Mouse (Mus musculus) ZHBTc4 (cell line): Measurements from ENCODE around the gene Prr7.
A peak's percentile ranks its signal among the peaks of the same experiment; 100 is the strongest.
"Not testable (repeated sequence)": the region's sequence is repeated elsewhere in the genome, so short reads cannot be mapped to it uniquely, and the experiment has no call there.

ENCODE experiments used
- DNase-seq: peaks from one replicate; pipeline ENCODE4 v3.0.0-alpha.2; 2011; ENCODE audit warnings: low read depth, low spot score

The Prr7 gene

DNA sequence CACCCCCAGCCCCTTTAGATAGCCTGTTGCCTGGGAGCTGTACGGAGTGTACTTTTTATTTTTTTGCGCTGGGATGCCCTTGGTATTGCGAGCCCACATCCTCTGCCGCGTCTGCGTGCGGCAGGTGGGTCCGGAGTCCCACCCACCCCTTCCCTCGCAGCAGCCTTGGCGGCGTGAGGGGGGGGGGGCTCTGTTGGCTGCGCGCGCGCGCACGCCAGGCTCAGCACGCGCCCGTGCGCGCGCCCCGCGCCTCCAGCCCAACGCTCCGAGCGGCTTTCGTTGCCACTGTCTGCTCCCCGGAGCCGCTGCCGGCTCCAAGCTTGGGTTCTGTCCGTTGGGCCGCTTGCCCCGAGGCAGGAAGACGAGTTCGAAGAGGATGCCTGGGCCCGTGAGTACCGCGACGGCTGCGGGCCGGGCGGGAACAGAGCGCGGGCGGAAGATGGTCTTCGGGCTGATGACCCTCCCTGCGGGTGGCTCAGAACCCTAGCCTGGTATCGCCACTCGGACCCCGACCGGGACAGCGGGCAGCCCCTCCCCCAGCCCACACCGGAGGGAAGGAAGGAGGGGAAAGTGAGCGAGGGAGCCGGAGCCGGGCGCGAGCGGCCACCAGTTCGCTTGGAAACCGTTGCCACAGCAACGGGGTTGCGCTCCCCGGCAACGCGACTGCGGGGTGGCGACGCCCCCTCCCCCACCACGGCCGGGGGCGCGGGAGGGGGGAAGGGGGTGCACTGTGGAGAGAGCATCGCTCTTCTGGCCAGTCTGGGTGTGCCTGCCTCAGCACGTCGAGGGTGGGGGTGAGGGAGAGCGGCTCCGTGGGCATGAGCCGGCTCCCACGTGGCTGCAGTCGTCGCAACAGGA is at the start of gene Prr7:
TSS of gene Prr7 (plus strand) at position 241 of the 858 bp plus-strand sequence.
- DNase-seq, result peak; percentile 71

DNA sequence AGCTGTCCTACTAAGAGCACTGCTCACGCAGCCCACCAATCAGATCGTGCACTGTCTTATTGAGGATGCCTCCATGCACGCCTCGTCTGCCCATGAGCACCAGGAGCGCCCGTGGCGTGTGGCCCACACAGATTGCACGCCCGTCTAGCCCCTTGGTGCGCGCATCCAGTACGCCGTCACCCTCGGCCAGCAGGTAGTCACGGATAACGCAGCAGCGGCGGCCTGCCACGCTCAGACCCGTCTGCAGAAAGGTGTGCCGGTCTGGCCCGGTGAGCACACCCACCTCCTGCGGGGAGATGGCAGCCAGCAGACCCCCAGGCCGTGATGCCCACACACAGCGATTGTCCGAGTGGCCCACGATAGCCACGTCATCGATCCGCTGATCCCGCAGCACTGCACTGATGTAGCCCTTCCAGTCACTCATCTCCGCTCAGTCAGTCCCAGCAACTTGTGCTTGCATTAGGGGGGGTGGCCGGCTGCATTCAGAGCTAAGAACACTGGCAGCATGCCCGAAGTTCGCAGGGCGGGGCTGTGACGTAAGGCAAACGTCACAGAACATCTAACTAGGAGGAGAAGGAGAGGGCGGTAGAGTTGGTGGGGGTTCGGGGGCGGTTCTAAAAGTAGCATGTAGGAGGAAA is 49.2 kb upstream of the Prr7 start, which contains the start of gene Pfn3:
TSS of gene Pfn3 (minus strand) at position 490 of the 638 bp plus-strand sequence.
- DNase-seq, result peak; percentile 63

DNA sequence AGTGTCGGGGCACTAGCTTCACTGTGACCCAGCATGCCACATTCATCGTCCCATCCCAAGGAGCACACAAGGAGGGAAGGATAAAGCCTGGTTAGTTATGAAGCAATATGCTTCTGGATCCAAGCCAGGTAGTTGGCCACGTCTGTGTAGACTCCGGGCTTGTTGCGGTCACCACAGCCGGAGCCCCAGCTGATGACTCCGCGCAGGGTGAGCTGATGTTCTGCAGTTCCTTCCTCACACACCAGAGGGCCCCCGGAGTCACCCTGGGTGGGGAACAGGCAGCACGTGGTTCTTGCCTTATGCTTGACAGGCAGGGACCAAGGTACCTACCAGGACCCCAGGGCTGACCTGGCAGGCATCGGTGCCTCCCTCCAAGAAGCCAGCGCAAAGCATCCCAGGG is 46.1 kb upstream of the Prr7 start:
- DNase-seq, result peak; percentile 85

DNA sequence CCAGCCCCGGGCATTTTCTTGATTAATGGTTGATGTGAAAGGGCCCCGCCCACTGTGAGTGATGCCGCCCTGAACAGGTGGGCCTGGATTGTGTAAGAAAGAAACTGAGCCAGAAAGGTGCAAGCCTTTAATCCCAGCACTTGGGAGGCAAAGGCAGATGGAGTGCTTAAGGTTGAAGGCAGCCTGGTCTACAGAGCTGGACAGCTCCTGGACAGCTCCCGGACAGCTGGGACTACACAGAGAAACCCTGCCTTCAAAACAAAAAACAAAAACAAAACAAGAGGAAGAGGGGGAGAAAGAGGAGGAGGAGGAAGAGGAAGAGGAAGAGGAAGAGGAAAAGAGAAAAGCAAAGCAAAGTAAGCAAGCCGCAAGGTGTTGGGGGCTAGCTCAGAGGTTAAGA is 44.9 kb upstream of the Prr7 start:
- no peak for DNase-seq

DNA sequence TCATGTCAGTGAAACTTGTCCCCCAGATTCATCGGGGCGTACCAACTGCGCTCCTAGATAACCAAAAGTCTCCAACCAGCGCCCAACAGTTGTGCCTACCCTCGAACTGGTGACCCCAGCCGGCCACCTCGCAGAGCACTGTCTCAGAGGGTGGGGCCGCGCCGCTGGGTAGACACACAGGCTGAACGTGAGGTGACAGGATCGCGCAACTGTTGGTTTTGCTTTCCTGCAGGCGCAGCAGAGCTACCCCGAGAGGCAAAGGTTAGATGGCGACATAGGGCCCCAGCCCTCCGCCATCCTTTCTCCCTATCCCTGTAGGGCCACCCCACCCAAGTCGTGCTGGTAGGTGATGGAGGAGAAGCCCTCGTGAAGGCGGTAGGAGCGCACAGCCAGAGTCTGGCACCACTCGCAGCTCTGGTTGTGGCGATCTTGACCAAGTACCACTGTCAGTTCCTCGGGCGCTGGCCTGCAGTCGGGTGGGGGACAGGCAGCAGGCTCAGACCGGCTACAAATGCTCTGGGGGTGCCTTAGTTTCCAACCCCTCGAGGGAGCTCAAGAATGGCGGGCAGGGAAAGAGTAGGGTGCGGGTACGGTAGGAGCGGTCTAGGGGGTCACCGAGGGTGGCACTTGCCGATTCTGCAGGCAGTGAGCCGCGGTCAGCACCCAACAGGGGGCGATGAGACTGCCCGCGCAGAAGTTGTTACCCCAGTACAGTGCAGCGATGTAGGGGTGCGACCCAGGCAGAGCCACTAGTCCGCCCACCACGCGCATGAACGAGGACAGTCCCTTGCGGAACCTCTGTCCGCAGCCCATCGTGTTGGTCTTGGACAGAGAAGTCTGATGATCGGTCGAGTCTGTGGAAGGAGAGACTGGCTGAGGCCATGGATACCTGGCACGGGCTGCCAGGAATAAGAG is 43.8 kb upstream of the Prr7 start:
- peak; percentile 29 for DNase-seq

DNA sequence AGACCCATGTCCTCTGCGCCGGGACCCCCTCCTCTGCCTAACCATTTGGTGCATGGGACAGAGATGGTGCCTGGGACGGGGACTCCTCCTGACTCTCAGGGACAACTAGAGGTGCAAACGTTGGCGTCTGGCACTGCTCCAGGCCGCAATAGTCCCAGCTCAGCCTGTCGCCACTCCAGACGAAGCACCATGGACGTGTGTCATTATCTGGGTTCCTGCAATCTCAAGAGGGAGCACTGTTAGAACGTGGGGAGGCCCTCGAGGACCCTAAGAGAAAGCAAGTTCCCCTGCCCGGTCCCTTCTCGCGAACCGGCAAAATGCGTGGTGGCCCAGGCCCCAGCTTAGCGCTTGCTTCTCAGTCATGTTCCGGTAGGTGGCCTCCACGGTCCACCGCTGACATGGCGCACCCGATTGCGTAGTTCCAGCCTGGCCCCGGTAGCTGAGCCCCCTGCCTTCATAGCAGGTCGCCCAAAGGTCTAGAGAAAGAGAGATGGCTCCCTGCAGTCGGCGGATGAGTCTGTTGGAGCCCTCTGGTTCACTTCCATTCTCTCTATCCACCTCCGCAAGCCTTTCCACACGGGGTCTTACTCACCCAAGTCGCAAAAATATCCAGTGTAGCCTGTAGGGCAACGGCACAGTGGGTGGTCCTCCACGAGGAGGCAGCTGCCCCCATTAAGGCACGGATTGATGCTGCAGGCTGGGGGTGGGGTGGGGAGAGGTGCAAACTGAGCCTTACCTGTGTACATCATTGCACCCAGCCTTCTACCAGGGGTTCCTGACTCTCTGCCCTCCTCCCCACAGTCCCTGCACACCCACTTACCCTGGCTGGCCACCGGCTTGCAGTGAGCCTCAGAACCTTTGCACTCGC is 42.9 kb upstream of the Prr7 start:
- DNase-seq, result peak; percentile 27

DNA sequence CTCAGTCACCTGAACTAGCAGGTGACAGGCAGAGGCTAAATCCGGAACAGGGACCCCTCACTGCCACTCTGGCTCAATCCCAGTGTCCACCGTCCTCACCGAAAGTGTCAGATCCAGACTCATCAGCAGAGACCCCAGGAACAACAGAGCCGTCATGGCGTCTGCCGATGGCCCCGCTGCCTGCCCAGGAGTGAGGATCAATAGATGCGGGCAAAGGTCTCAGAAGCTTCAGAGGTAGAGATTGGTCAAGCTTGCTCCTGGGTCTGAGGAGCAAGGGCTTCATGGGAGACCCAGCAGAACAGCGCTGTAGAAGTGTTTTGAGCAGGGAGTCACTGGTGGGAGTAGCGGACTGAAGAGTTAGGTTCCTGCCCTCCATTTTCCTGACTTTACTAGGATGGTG is 37.5 kb upstream of the Prr7 start, which contains the start of gene F12:
TSS of gene F12 (minus strand) at position 181 of the 400 bp plus-strand sequence.
- DNase-seq, result no peak

DNA sequence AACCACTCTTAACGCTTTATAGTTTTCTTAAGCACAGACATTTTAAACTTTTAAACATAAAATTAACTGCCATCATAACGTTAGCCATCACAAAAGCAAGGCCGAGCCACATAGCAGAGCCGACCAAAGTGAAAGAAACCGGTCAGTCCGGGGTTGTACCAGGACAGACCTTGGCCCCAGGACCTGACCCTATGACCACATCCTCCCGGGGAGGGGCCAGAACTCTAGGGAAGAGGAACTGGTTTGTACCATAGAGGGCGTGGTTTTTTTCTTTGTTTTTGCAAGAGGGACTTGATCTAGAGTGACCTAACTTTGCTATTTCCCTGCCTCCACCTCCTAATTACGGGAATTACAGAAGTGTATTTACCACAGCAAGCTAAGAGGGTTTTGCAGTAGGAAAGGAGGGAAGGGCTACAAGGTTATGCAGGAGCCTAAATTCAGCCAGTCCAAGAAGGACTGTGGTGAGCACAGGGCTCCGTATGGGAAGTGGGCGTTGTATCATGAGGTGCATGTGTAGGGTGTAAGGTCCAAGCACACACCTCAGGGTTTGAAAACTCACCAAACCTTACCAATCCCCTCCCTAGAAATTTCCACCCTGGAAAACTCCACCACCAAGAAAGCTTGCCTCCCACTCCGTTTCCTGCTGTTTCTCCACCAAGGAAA is 34.7 kb upstream of the Prr7 start:
- DNase-seq, result no peak

DNA sequence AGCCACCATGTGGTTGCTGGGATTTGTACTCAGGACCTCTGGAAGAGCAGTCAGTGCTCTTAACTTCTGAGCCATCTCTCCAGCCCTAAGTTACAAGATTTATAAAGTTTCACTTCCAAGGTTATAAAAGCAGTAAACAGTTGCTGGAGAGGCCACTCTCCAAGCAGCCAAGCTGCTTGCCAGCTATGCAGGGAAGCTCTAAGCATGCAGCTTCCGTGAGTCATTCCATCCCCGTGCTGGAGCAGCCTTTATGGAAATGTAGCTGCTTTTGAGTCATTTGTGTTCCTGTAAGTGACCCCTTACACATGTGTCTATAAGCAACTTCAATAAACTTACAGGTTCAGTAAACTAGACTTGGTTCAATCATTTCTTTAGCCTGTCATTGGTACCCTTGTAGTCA is 33.5 kb upstream of the Prr7 start:
- no peak for DNase-seq

DNA sequence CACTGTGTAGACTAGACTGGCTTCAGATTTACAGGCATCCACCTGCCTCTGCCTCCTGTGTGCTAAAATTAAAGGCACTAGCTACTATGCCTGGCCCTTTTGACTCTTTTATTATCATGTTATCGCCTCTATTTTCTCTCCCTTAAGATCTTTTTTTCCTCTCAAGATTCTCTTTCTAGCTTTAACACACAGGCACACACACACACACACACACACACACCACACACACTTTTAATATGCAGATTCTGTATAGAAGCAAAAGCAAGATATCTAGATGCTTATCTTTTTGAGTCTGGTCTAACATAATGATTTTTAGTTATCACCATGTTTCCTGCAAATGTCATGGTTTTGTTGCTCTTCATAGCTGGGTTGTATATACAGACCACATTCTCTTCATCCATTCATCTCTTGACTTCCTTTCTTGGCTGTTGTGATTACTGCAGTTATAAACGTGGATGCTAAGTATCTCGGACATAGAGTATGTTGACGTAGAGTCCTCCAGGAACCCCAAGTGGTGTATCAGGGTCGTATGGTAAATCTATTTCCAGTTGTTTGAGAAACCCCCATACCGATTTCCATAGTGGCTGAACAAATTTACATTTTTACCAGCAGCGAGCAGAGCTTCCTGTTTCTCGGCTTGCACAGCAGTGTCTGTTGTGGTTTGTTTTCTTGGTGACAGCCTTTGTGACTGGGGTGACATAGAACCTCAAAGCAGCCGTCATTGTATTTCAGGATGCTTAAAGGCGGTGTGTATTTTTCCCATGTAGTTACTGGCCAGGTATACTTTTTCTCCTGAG is 32.0 kb upstream of the Prr7 start:
- DNase-seq, result no peak

DNA sequence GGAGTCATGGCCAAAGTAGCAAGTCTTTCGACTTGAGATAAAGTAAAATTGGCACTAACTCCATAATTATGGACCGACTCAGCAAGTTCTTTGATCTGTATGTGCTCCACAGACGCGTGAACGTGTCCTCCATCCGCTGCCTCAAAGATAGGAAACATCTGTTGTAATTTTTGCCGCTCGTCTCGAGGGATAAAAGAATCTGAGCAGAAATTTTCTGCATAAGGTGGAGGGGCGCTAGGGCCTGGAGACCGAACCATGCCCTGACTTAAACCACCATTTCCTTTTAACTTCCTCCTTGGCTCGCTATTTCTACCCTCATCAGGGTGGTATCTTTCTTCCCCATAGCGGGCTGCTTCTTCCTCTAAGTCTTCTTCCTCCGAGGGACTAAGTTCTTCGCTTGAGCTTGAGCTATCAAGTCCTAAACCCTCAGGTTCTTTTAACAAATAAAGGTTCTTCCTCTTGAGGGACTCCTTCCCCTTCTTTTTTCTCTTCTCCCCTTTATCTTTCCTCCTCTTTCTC is 26.9 kb upstream of the Prr7 start:
- DNase-seq, result not testable (repeated sequence)

DNA sequence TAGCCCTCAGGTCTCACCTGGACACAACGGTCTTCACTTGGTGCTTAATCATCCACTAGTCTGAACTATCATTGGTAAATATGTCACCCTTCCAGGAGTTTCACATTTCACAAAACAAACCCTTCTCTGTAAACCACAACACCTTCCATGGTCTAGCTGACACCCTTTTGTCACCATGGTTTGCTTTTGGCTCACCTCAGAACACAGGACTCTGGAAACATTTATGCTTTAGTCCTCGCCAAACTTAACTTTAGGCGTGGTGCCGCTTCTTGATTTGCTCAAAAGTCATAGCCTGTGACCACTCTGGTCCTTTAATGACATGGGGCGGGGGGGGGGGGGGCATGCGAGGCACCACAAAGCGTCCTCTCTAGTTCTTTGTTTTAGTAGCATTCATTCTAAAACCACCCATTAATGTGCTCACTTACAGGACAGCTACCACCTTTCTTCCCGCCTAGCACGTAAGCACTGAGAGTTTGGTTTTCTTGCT is 20.2 kb upstream of the Prr7 start:
- DNase-seq, result no peak

DNA sequence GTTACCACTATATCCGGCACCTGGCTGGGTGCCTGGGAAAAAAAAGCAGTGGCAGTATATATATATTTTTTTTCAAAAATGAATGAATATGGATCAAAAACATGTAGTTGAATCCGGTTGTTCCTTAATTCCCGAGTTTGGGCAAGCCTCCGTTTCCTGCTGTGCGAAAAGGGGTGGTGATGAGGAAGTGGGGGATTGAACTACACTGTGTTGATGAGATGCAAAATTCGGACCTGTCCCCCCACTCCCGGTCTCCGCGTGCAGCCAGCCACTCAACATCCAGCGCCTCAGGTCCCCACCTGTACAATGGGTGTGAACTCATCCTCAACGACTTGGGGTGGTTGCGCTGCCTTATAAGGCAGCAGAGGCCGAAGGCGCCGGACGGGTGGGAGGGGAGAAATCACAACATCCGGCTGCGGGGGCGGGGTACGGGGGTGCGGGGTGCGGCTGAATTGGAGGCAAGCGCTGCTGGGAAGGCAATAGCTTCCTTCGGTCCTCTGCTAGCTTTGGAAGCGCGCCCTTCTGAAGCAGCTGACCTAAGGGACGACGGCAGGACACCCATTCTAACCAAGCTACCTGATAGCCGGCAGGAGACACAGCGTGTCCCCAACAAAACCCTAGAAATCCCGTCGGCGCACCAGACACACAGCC is 19.7 kb upstream of the Prr7 start:
- DNase-seq, result peak; percentile 76

DNA sequence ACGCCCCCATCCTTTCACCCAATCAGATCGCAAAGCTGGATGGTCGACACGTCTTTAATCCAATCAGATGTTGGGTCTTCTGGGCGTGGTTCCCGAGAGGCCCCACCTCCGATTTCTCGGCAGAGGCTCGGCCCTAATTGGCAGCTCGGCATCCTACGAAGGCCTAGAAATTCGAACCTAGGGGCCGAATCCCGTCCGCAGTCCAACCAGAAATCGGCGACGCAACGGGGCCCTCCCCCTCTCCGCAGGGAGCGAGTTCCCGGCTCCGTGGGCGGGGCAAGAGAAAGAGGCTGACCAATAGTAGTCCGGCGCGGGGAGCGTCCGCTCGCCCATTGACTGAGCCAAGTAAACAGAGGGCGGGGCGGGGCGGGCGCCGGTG is 19.1 kb upstream of the Prr7 start, which contains the start of gene Grk6:
TSS of gene Grk6 (plus strand) at position 136 of the 379 bp plus-strand sequence.
- DNase-seq, result peak; percentile 99

DNA sequence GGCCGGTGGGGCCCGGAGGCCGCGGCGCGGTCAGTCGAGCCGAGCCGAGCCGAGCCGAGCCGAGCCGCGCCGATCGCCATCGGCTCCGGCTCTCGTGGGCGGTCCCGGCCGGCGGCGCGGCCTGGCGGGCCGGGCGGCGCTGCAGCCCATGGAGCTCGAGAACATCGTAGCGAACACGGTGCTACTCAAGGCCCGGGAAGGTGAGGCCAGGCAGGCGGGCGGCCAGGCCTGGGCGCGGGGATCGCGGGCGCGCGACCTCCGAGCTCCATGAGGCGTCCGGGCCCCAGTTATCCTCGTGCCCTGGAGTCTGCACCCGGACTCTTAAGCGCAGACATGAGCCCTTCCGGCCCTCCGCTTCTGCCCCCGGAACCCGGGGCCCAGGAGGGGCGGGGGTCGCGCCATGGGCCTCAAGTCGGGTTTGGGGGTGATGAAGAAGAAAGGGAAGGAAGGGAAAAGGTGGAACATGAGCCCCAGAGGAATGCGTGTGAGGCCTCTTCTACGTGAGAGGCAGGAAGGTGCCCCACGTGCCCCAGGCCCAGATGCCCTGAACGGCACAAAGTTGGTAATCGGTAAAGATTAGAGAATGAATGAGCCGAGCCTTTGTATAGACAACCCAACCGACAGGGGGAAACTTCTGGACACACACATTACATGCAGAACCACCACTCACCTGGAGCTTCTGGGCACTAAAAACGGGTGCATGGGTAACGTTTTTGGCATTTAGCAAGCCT is 18.5 kb upstream of the Prr7 start:
- peak; percentile 59 for DNase-seq

DNA sequence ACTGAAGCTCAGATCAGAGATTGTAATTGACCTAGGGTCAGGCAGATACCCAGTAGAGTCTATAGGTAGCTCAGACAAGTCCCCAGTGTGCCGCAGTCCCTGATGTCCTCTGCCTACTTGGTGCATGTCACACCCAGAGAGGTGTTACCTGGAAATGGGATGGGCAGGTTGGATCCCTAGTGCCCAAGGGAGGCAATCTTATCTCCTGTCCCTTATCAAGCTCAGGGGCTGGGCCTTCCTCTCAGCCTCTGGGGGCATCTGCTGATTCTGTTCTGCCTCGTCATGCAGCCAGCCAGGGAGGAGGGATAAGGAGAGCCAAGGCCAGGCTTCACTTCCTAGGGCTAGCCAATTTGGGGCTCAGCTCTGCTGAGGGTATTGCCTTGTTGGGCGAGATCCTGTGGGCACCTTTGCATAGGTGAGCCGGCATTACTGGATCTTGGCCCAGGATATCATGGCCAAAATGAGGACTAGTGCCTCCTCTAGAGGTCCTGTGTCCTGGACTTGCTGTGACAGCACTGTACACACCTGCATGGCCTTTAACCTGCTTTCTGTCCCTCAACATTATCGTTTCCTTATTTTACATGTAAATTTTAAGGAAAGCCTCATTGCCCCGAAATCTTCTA is 17.5 kb upstream of the Prr7 start:
- no peak for DNase-seq

DNA sequence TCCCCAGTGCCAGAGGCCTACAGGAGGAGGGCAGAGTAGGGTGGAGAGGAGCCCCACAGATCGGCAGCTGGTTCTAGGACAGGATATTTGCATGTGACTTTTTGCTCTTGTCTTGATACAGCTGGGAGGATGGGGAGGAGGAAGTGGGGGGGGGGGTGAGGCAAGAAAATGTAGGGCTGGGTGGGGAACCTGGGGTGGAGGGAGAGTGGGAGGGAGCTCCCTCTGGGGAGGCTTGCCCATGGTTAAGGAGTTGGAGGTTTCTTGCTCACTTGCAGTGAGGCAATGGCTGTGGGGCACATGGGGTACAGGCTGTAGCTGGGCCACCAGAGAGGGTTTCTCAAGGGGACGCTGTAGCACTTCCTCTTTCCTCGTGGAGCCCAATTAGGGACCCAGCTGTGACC is 16.5 kb upstream of the Prr7 start:
- no peak for DNase-seq
